In the genomic region with DNA sequence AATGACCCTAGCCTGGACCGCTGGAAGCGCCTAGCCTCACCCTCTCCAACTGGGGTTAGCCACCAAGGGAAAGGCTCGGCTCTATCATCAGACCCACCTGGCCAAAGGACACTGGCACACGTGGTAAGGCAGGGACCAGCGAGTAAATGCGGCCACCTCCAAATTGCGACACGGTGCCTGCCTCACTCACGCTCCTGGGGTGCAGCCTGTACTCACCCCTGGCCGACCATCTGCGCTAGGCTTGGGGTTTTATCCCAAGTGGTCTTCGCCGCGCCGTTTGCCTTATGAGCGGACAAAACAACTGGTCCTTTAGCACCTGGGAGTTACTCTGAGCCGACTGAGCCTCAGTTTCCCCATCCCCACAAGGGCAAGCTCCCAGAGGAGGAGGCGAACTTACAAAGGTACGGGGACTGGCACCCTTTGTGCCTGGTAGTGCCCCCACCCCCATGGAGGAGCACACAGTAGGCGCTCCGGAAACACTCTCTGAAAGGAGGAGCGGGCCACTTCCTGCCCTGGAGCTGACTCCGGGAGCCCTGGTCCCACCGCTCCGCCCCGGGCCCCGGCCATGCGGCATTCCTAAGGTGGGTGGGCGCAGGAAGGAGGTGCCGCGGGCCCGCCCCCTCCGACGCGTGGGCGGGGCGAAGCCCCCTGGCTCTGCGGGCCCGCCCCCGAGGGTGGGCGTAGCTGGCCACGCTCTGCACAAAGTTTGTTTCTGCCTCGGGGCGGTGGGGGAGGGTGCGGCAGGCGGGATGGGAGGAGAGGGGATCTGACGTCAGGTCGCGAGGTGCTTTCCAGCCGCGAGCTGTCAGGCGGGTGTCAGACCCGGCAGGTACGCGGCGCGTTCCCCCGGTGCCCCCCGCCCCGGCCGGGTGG, we compare ENCODE assay signal across 7 mouse cellular contexts. TPM values are rescaled to one million over a fixed set of nuclear protein-coding genes. Genes with fewer than 3 reads are reported as not detected.
DNase-seq lines count a peak whose midpoint lies in the region; ATAC-seq and TF ChIP-seq lines count a peak whose summit lies in the region.

A gene (plus strand): TSS at position 689 of the 873 bp plus-strand sequence.

- DNase-seq in MN1 (ENCODE audit: low spot score) = peak; percentile 19
- peak; percentile 94 for DNase-seq in brain, embryonic 14.5 days (ENCODE audit: low read depth)
- DNase-seq in lung, embryonic 14.5 days = peak; percentile 98
- peak; percentile 75 for DNase-seq in urinary bladder, postnatal 14 days (ENCODE audit: low spot score)

- H3K4me2 ChIP-seq in intestine, postnatal 0 days (replicated peaks; ENCODE audit: low read depth) = peak within 1 kb of the TSS; percentile 98
- H3K4me2 ChIP-seq in lung, embryonic 14.5 days = peak within 1 kb of the TSS; percentile 75

- peak; percentile 33; the same call in 1 of the 2 replicates for TF ChIP-seq POLR2A in brain, embryonic 14.5 days (IDR thresholded peaks at IDR 0.05; ENCODE audit: borderline replicate concordance, extremely low read depth, insufficient read depth, insufficient read length, poor library complexity, severe bottlenecking)
- TF ChIP-seq POLR2A in olfactory bulb, adult 2 months (IDR thresholded peaks at IDR 0.05; ENCODE audit: insufficient read depth, low read depth, low read length) = no peak

- peak; percentile 69 for ATAC-seq in granulocyte monocyte progenitor cell, adult 5-6 weeks (replicated peaks; ENCODE audit: poor library complexity, severe bottlenecking)
- ATAC-seq in intestine, postnatal 0 days = peak; percentile 63
- peak; percentile 88 for ATAC-seq in lung, embryonic 14.5 days (ENCODE audit: insufficient read depth)

- peak within 1 kb of the TSS; percentile 65 for H3K9ac ChIP-seq in intestine, postnatal 0 days (ENCODE audit: low read depth, low read length)
- H3K9ac ChIP-seq in lung, embryonic 14.5 days = peak within 1 kb of the TSS; percentile 86

- no peak for TF ChIP-seq CTCF in brain, embryonic 14.5 days (IDR thresholded peaks at IDR 0.05; ENCODE audit: borderline replicate concordance, extremely low read depth, insufficient read depth, insufficient read length)
- no peak for TF ChIP-seq CTCF in intestine, postnatal 0 days (IDR thresholded peaks at IDR 0.05; ENCODE audit: low read depth)
- 0 out of 2 replicates have a peak, but pooled peaks have one; percentile 1 for TF ChIP-seq CTCF in lung, embryonic 14.5 days (IDR thresholded peaks at IDR 0.05; ENCODE audit: low read depth)
- no peak for TF ChIP-seq CTCF in olfactory bulb, adult 2 months (IDR thresholded peaks at IDR 0.05; ENCODE audit: insufficient read depth, low read depth, low read length)

- H3K4me1 ChIP-seq in intestine, postnatal 0 days (replicated peaks; ENCODE audit: control insufficient read depth, insufficient read depth, low read length) = peaks cover 4% of the 10 kb centered on the region; the same call in 1 of the 2 replicates
- peaks cover 34% of the 10 kb centered on the region for H3K4me1 ChIP-seq in lung, embryonic 14.5 days (ENCODE audit: insufficient read depth)
- H3K4me1 ChIP-seq in olfactory bulb, adult 2 months (ENCODE audit: control insufficient read depth, insufficient read depth, low read length) = peaks cover 32% of the 10 kb centered on the region

- 4% methylated on average over 56 of the region's 61 CpGs for WGBS in intestine, postnatal 0 days
- 1% methylated on average over 61 of the region's 61 CpGs for WGBS in lung, embryonic 14.5 days
- WGBS in olfactory bulb, adult 2 months = 19% methylated on average over 61 of the region's 61 CpGs

- H3K27me3 ChIP-seq in intestine, postnatal 0 days (replicated peaks; ENCODE audit: control insufficient read depth, insufficient read depth, low read length) = no peaks in the 10 kb centered on the region
- no peaks in the 10 kb centered on the region for H3K27me3 ChIP-seq in lung, embryonic 14.5 days (ENCODE audit: insufficient read depth, low read length)

- H3K4me3 ChIP-seq in intestine, postnatal 0 days (ENCODE audit: low read depth, low read length) = peak within 1 kb of the TSS; percentile 79
- H3K4me3 ChIP-seq in lung, embryonic 14.5 days (ENCODE audit: low read depth, low read length) = peak within 1 kb of the TSS; percentile 91
- peak within 1 kb of the TSS; percentile 45 for H3K4me3 ChIP-seq in olfactory bulb, adult 2 months (ENCODE audit: insufficient read depth, low read depth, low read length)

- no peaks in the 10 kb centered on the region for H3K36me3 ChIP-seq in intestine, postnatal 0 days (ENCODE audit: control insufficient read depth, insufficient read depth)
- peaks cover 27% of the 10 kb centered on the region for H3K36me3 ChIP-seq in lung, embryonic 14.5 days (ENCODE audit: insufficient read depth)

- no peaks in the 10 kb centered on the region for H3K9me3 ChIP-seq in intestine, postnatal 0 days (ENCODE audit: control insufficient read depth)
- no peaks in the 10 kb centered on the region for H3K9me3 ChIP-seq in lung, embryonic 14.5 days (ENCODE audit: low read depth, low read length)

- H3K27ac ChIP-seq in intestine, postnatal 0 days (ENCODE audit: low read depth, low read length) = peak within 1 kb of the TSS; percentile 83
- peak within 1 kb of the TSS; percentile 96 for H3K27ac ChIP-seq in lung, embryonic 14.5 days (ENCODE audit: low read depth)
- no peak within 1 kb of the TSS for H3K27ac ChIP-seq in olfactory bulb, adult 2 months (ENCODE audit: insufficient read depth, low read depth, low read length)

RNA-seq across cellular contexts. Expression of the gene that starts here (rescaled TPM):
- 32.5 and 43.0 TPM in 2 replicates for polyA plus RNA-seq in brain, embryonic 14.5 days (2012; rRNA removed)
- total RNA-seq in granulocyte monocyte progenitor cell, adult 5-6 weeks (2014; fragmentation: Nextera tagmentation) = 5.3 and 13.0 TPM in 2 replicates
- total RNA-seq in granulocyte monocyte progenitor cell, adult 5-6 weeks (2017) = 11.8 and 13.4 TPM in 2 replicates
- polyA plus RNA-seq in intestine, postnatal 0 days (2015; fragmentation: Nextera tagmentation; extraction: Ambion mirVana) = 6.4 and 7.0 TPM in 2 replicates
- 69.1 and 75.1 TPM in 2 replicates for polyA plus RNA-seq in lung, embryonic 14.5 days (2014; fragmentation: Nextera tagmentation; extraction: Ambion mirVana)
- not detected in 2 replicates for polyA plus RNA-seq in olfactory bulb, adult 2 months (2012; ENCODE audit: insufficient read depth, insufficient read length, low replicate concordance, missing spikeins)

Comparison
In these comparisons a context has a peak if more than half of its experiments do, and no peak if none do; other contexts are left out.
1. DNase-seq: peak in every context shown above with its lines; median percentile 98 in lung, embryonic 14.5 days; 94 in brain, embryonic 14.5 days; 75 in urinary bladder, postnatal 14 days; 19 in MN1.